Mouse (Mus musculus): ENCODE data around the gene Cldn34c1. TPM values are rescaled to one million over a fixed set of nuclear protein-coding genes. Genes with fewer than 3 reads are reported as not detected.
"Not testable (repeated sequence)": the region's sequence is repeated elsewhere in the genome, so short reads cannot be mapped to it uniquely, and the experiment has no call there.

Gene Cldn34c1
- polyA plus RNA-seq (2015; fragmentation: Nextera tagmentation; extraction: Ambion mirVana): 9.0 and 12.3 TPM in 2 replicates

DNA sequence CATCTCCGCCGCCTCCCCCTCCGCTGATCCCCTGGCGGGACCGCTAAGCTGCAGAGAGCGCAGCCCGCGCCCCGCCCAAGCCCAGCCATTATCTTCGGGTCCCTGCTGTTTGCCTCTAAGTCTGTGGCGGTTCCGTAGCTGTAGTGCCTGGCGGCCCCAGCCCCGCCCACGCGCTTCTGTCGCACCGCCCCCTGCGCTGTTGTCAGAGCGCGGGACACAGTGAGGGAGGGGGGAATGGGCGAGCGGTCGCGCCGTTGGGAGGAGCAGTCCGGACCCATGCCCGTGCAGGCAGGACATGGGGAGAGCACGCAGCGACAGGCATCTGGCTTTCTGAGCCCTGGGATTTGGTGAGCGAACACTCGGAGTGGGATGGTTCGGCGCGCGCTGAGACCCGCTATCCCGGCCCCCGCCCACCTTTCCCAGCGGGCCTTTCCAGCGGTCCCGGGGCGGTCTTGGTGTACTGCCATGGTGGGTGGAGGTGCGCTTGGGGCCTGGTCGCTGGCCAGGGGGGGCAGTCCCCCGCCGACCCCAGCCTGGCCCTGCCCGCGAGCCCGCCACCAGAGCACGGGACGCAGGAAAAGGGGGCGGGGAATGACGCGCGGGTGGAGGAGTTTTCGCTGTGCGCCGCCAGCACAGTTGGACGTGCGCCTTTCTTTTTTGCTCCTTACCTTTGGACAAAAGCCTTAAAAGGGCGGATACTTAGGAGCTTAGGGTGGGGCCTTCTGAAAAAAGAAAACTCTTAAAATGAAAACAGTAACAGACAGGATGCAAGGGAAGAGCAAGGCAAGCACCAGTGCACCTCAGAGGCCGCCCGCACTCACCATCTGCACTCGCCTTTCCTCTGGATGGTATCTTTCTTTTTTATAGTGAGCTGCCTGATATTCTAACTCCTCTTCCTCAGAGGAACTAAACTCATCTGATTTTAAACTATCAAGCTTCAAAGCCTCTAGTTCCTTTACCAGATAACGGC is at the start of gene Cldn34c1:
TSS of gene Cldn34c1 (plus strand) at position 205 of the 970 bp plus-strand sequence.
- Histone ChIP-seq H3K9me3 (no peaks in the 10 kb centered on the region), H3K9ac (peak within 1 kb of the TSS; percentile 22; the same call in 1 of the 2 replicates), H3K36me3 (no peaks in the 10 kb centered on the region), H3K27ac (peak within 1 kb of the TSS; percentile 89), H3K4me2 (peak within 1 kb of the TSS; percentile 46), H3K27me3 (replicated peaks) (no peaks in the 10 kb centered on the region), H3K4me1 (no peaks in the 10 kb centered on the region), H3K4me3 (replicated peaks) (peak within 1 kb of the TSS; percentile 54)
- peak; percentile 96 for ATAC-seq (ENCODE audit: insufficient read depth, low FRiP score, low read depth)
- 8% methylated on average over 46 of the region's 66 CpGs for WGBS

DNA sequence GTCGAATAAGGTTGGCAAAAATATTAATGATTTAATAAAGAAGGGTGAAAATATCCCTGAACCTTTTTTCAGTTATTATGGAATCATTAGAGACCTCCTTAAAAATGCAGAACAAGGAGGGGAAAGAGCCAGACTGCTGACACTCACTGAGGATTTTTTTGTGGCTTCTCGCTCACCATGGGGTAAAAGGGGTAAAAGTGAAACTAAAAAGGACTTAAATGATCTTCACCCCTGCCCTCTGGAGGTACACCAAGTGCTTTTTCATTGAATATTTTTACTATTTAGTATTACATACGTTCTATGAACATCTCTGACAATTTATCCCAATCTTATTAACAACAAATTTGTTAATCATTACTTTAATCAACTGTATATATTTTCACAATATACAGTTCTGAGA is 15.9 kb upstream of the Cldn34c1 start:
- 78% methylated on average over 3 of the region's 3 CpGs for WGBS
- no peaks in the 10 kb centered on the region for H3K4me1 ChIP-seq
- ATAC-seq (ENCODE audit: insufficient read depth, low FRiP score, low read depth): no peak

DNA sequence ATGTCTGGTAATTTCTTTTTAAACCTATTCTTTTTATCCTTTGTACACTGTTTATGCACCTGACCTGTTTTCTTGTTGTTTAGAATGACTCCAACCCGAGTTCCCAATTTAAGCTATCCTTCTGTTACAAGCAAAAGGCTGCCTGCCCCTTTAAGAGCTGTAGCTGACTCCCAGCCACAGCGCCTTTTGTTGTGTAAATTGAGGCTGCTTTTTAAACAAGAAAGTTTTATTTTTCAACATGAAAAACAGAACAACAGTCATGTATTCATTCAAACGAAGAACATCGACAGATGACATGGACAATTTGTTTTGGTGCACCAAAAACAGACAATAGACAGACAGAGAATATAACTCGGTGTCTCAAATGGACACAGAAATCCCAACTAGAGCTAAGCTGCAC is 489 bp upstream of the Cldn34c1 start:
- H3K27ac ChIP-seq: peak overlapping the region; percentile 89
- H3K4me3 ChIP-seq (replicated peaks): peak overlapping the region; percentile 54
- not testable (repeated sequence) for ATAC-seq (ENCODE audit: insufficient read depth, low FRiP score, low read depth); H3K9me3 ChIP-seq; H3K4me1 ChIP-seq; H3K36me3 ChIP-seq; H3K27me3 ChIP-seq (replicated peaks); H3K9ac ChIP-seq
- 12% methylated on average over 5 of the region's 5 CpGs for WGBS
- peak overlapping the region; percentile 46 for H3K4me2 ChIP-seq

More for the DNA sequence above, 15.9 kb upstream of the Cldn34c1 start:
- Histone ChIP-seq H3K9ac (no peak overlapping the region), H3K4me2 (no peak overlapping the region), H3K9me3 (no peaks in the 10 kb centered on the region), H3K4me3 (replicated peaks) (no peak overlapping the region), H3K27ac (no peak overlapping the region), H3K36me3 (no peaks in the 10 kb centered on the region), H3K27me3 (replicated peaks) (no peaks in the 10 kb centered on the region)

DNA sequence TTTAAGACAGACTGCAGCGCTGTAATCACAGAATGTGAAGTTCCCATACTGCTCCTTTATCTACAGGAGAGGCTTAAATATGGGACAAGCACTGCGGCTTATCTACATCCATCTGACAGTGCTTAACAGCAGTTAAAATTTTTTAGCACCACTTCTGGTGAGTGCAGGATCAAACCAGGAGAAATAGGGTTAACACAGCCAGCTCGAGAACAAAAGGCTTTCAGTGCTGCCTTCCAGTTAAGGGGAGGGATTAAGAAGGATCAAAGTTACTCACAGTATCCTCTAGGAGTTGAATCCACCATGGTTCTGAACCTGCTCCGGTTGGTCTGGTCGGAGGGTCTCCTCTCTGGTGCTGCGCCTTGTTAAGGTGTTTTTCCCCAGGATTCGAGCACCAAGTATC is 1.4 kb downstream of the Cldn34c1 start:
- H3K9me3 ChIP-seq; H3K36me3 ChIP-seq; H3K27me3 ChIP-seq (replicated peaks); H3K4me1 ChIP-seq; H3K27ac ChIP-seq; ATAC-seq (ENCODE audit: insufficient read depth, low FRiP score, low read depth); H3K9ac ChIP-seq: not testable (repeated sequence)
- WGBS: 10% methylated on average over 7 of the region's 7 CpGs
- Histone ChIP-seq H3K4me3 (replicated peaks) (peak overlapping the region; percentile 54), H3K4me2 (peak overlapping the region; percentile 46)

GRCm38 (mm10) chrX:123222381-123222780 is 119.1 kb downstream of the Cldn34c1 start, which contains the start of gene Srsx:
Gene Srsx (minus strand): TSS chrX:123222481.
- no CpG with 5 or more reads among the region's 1 CpGs for WGBS
- not testable (repeated sequence) for H3K4me1 ChIP-seq; H3K27ac ChIP-seq; H3K36me3 ChIP-seq; H3K4me3 ChIP-seq (replicated peaks); ATAC-seq (ENCODE audit: insufficient read depth, low FRiP score, low read depth); H3K27me3 ChIP-seq (replicated peaks); H3K9ac ChIP-seq; H3K4me2 ChIP-seq; H3K9me3 ChIP-seq

Other genes starting within 250 kb of the Cldn34c1 start
- not detected in 2 replicates for gene Gm17521, start 73.8 kb upstream of the Cldn34c1 start, polyA plus RNA-seq (2015; fragmentation: Nextera tagmentation; extraction: Ambion mirVana)
- gene Srsx, start 119.0 kb downstream of the Cldn34c1 start, polyA plus RNA-seq (2015; fragmentation: Nextera tagmentation; extraction: Ambion mirVana): not detected in 2 replicates
- gene Gm17577, start 143.4 kb downstream of the Cldn34c1 start, polyA plus RNA-seq (2015; fragmentation: Nextera tagmentation; extraction: Ambion mirVana): not detected in 2 replicates

Measured in stomach, embryonic 15.5 days (tissue).